Mouse (Mus musculus): Measurements from ENCODE around the gene Spata31d1d. TPM values are rescaled to one million over a fixed set of nuclear protein-coding genes. Genes with fewer than 3 reads are reported as not detected.
A peak's percentile ranks its signal among the peaks of the same experiment; 100 is the strongest.

Gene Spata31d1d
- polyA plus RNA-seq, 1 experiment from 2014 or later, result not detected

- no peak overlapping the region for H3K9ac ChIP-seq (ENCODE audit: low read depth, low read length)
- H3K27ac ChIP-seq (ENCODE audit: low read depth, low read length), result no peak overlapping the region
- H3K4me2 ChIP-seq (replicated peaks; ENCODE audit: low read depth), result no peak overlapping the region
- no peak overlapping the region for H3K4me3 ChIP-seq (ENCODE audit: low read depth, low read length)
- no peak for ATAC-seq
- WGBS, result 91% methylated on average over 8 of the region's 8 CpGs
- H3K9me3 ChIP-seq (ENCODE audit: control insufficient read depth), result no peaks in the 10 kb centered on the region
- no peak for TF ChIP-seq CTCF (IDR thresholded peaks at IDR 0.05; ENCODE audit: low read depth)
- no peaks in the 10 kb centered on the region for H3K27me3 ChIP-seq (replicated peaks; ENCODE audit: control insufficient read depth, insufficient read depth, low read length)
- no peaks in the 10 kb centered on the region for H3K4me1 ChIP-seq (replicated peaks; ENCODE audit: control insufficient read depth, insufficient read depth, low read length)
- H3K36me3 ChIP-seq (ENCODE audit: control insufficient read depth, insufficient read depth), result no peaks in the 10 kb centered on the region
These were observed 32.4 kb downstream of the Spata31d1d start for GRCm38 (mm10) chr13:59699131-59699530.

GRCm38 (mm10) chr13:59695781-59696180 lies 35.8 kb downstream of the Spata31d1d start:
- ATAC-seq, result no peak
- Histone ChIP-seq H3K4me2 (replicated peaks; ENCODE audit: low read depth) (no peak overlapping the region), H3K9me3 (ENCODE audit: control insufficient read depth) (no peaks in the 10 kb centered on the region), H3K9ac (ENCODE audit: low read depth, low read length) (no peak overlapping the region), H3K27ac (ENCODE audit: low read depth, low read length) (no peak overlapping the region), H3K27me3 (replicated peaks; ENCODE audit: control insufficient read depth, insufficient read depth, low read length) (no peaks in the 10 kb centered on the region), H3K4me1 (replicated peaks; ENCODE audit: control insufficient read depth, insufficient read depth, low read length) (no peaks in the 10 kb centered on the region), H3K36me3 (ENCODE audit: control insufficient read depth, insufficient read depth) (no peaks in the 10 kb centered on the region), H3K4me3 (ENCODE audit: low read depth, low read length) (no peak overlapping the region)
- 79% methylated on average over 7 of the region's 7 CpGs for WGBS
- no peak for TF ChIP-seq CTCF (IDR thresholded peaks at IDR 0.05; ENCODE audit: low read depth)

GRCm38 (mm10) chr13:59694008-59694407 lies 37.5 kb downstream of the Spata31d1d start, which contains the start of gene 4921517D22Rik:
Gene 4921517D22Rik, minus strand, starts transcription at chr13:59694108.
- H3K27ac ChIP-seq (ENCODE audit: low read depth, low read length), result no peak within 1 kb of the TSS
- H3K4me1 ChIP-seq (replicated peaks; ENCODE audit: control insufficient read depth, insufficient read depth, low read length), result no peaks in the 10 kb centered on the region
- H3K36me3 ChIP-seq (ENCODE audit: control insufficient read depth, insufficient read depth), result no peaks in the 10 kb centered on the region
- H3K9me3 ChIP-seq (ENCODE audit: control insufficient read depth), result no peaks in the 10 kb centered on the region
- no peaks in the 10 kb centered on the region for H3K27me3 ChIP-seq (replicated peaks; ENCODE audit: control insufficient read depth, insufficient read depth, low read length)
- ATAC-seq, result no peak
- no peak within 1 kb of the TSS for H3K9ac ChIP-seq (ENCODE audit: low read depth, low read length)
- no peak within 1 kb of the TSS for H3K4me3 ChIP-seq (ENCODE audit: low read depth, low read length)
- H3K4me2 ChIP-seq (replicated peaks; ENCODE audit: low read depth), result no peak within 1 kb of the TSS
- no peak for TF ChIP-seq CTCF (IDR thresholded peaks at IDR 0.05; ENCODE audit: low read depth)
- WGBS, result 82% methylated on average over 3 of the region's 3 CpGs

GRCm38 (mm10) chr13:59691478-59691877 lies 40.1 kb downstream of the Spata31d1d start:
- Histone ChIP-seq H3K4me1 (replicated peaks; ENCODE audit: control insufficient read depth, insufficient read depth, low read length) (no peaks in the 10 kb centered on the region), H3K27me3 (replicated peaks; ENCODE audit: control insufficient read depth, insufficient read depth, low read length) (no peaks in the 10 kb centered on the region), H3K4me2 (replicated peaks; ENCODE audit: low read depth) (no peak overlapping the region), H3K4me3 (ENCODE audit: low read depth, low read length) (no peak overlapping the region), H3K9ac (ENCODE audit: low read depth, low read length) (no peak overlapping the region), H3K36me3 (ENCODE audit: control insufficient read depth, insufficient read depth) (no peaks in the 10 kb centered on the region), H3K27ac (ENCODE audit: low read depth, low read length) (no peak overlapping the region), H3K9me3 (ENCODE audit: control insufficient read depth) (no peaks in the 10 kb centered on the region)
- ATAC-seq, result no peak
- TF ChIP-seq CTCF (IDR thresholded peaks at IDR 0.05; ENCODE audit: low read depth), result no peak
- WGBS, result 73% methylated on average over 10 of the region's 10 CpGs

GRCm38 (mm10) chr13:59690576-59690975 lies 41.0 kb downstream of the Spata31d1d start:
- Histone ChIP-seq H3K4me2 (replicated peaks; ENCODE audit: low read depth) (no peak overlapping the region), H3K9me3 (ENCODE audit: control insufficient read depth) (no peaks in the 10 kb centered on the region), H3K9ac (ENCODE audit: low read depth, low read length) (no peak overlapping the region), H3K36me3 (ENCODE audit: control insufficient read depth, insufficient read depth) (no peaks in the 10 kb centered on the region), H3K27me3 (replicated peaks; ENCODE audit: control insufficient read depth, insufficient read depth, low read length) (no peaks in the 10 kb centered on the region), H3K27ac (ENCODE audit: low read depth, low read length) (no peak overlapping the region), H3K4me1 (replicated peaks; ENCODE audit: control insufficient read depth, insufficient read depth, low read length) (no peaks in the 10 kb centered on the region), H3K4me3 (ENCODE audit: low read depth, low read length) (no peak overlapping the region)
- ATAC-seq, result no peak
- peak; percentile 18 for TF ChIP-seq CTCF (IDR thresholded peaks at IDR 0.05; ENCODE audit: low read depth)
- 85% methylated on average over 7 of the region's 7 CpGs for WGBS

GRCm38 (mm10) chr13:59689843-59690242 lies 41.7 kb downstream of the Spata31d1d start:
- H3K4me2 ChIP-seq (replicated peaks; ENCODE audit: low read depth), result no peak overlapping the region
- WGBS, result 97% methylated on average over 3 of the region's 3 CpGs
- no peak overlapping the region for H3K4me3 ChIP-seq (ENCODE audit: low read depth, low read length)
- no peaks in the 10 kb centered on the region for H3K4me1 ChIP-seq (replicated peaks; ENCODE audit: control insufficient read depth, insufficient read depth, low read length)
- no peaks in the 10 kb centered on the region for H3K9me3 ChIP-seq (ENCODE audit: control insufficient read depth)
- H3K27ac ChIP-seq (ENCODE audit: low read depth, low read length), result no peak overlapping the region
- no peak overlapping the region for H3K9ac ChIP-seq (ENCODE audit: low read depth, low read length)
- no peaks in the 10 kb centered on the region for H3K27me3 ChIP-seq (replicated peaks; ENCODE audit: control insufficient read depth, insufficient read depth, low read length)
- no peak for ATAC-seq
- TF ChIP-seq CTCF (IDR thresholded peaks at IDR 0.05; ENCODE audit: low read depth), result no peak
- no peaks in the 10 kb centered on the region for H3K36me3 ChIP-seq (ENCODE audit: control insufficient read depth, insufficient read depth)

GRCm38 (mm10) chr13:59689313-59689712 lies 42.2 kb downstream of the Spata31d1d start:
- ATAC-seq, result no peak
- no peak overlapping the region for H3K4me3 ChIP-seq (ENCODE audit: low read depth, low read length)
- 85% methylated on average over 9 of the region's 9 CpGs for WGBS
- no peaks in the 10 kb centered on the region for H3K4me1 ChIP-seq (replicated peaks; ENCODE audit: control insufficient read depth, insufficient read depth, low read length)
- H3K36me3 ChIP-seq (ENCODE audit: control insufficient read depth, insufficient read depth), result no peaks in the 10 kb centered on the region
- no peak overlapping the region for H3K27ac ChIP-seq (ENCODE audit: low read depth, low read length)
- TF ChIP-seq CTCF (IDR thresholded peaks at IDR 0.05; ENCODE audit: low read depth), result no peak
- no peak overlapping the region for H3K9ac ChIP-seq (ENCODE audit: low read depth, low read length)
- H3K27me3 ChIP-seq (replicated peaks; ENCODE audit: control insufficient read depth, insufficient read depth, low read length), result no peaks in the 10 kb centered on the region
- no peaks in the 10 kb centered on the region for H3K9me3 ChIP-seq (ENCODE audit: control insufficient read depth)
- no peak overlapping the region for H3K4me2 ChIP-seq (replicated peaks; ENCODE audit: low read depth)

Data from intestine, postnatal 0 days (tissue).